Mouse (Mus musculus) bone marrow, adult 2 months (tissue): ENCODE measurements at regions not wholly inside any gene's neighbourhood (a gene's known extent, or its start where the extent isn't known, plus 50 kb on each side); places are given as distances from the start of the nearest gene placed in this dataset.

Source experiments
- CTCF ChIP-seq: fragments of 200-500 bp; IDR thresholded peaks from 2 replicates; pipeline ENCODE4 v1.5.1; 2011; ENCODE audit warnings: low read length, control low read depth; ENCODE audit not compliant: control insufficient read depth, insufficient read depth
- POLR2A ChIP-seq: fragments of 200-500 bp; IDR thresholded peaks from 2 replicates; pipeline ENCODE4 v1.6.1; 2011; ENCODE audit warnings: low read depth, mild to moderate bottlenecking, control low read depth, low read length, borderline replicate concordance; ENCODE audit not compliant: control insufficient read depth

DNA sequence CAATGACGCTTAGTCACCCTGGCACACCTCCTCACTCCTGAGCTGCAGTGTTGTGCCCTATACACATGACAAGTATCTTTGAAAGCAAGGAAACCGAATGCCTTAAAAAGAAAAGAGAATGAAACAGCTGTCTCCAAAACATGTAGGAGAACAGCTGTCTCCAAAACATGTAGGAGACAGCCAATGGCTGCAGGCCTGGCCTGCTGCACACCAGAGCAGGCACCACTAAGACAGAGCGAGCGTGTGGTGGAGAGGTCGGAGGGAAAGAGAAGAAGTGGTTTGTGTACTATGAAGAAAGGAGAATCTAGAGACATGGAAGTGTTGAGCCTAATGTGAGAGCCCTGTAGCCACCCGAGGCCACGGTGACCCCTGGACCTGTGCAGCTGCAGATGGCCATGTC is 142.5 kb downstream of the Atp23 start:
- TF ChIP-seq CTCF (no peak), POLR2A (no peak)
